Mouse (Mus musculus): ENCODE data around the gene Scn5a. TPM values are rescaled to one million over a fixed set of nuclear protein-coding genes. Genes with fewer than 3 reads are reported as not detected.

Gene Scn5a
- total RNA-seq (2021) = 1 to 10 TPM; 3.3 to 4.9 TPM

DNA sequence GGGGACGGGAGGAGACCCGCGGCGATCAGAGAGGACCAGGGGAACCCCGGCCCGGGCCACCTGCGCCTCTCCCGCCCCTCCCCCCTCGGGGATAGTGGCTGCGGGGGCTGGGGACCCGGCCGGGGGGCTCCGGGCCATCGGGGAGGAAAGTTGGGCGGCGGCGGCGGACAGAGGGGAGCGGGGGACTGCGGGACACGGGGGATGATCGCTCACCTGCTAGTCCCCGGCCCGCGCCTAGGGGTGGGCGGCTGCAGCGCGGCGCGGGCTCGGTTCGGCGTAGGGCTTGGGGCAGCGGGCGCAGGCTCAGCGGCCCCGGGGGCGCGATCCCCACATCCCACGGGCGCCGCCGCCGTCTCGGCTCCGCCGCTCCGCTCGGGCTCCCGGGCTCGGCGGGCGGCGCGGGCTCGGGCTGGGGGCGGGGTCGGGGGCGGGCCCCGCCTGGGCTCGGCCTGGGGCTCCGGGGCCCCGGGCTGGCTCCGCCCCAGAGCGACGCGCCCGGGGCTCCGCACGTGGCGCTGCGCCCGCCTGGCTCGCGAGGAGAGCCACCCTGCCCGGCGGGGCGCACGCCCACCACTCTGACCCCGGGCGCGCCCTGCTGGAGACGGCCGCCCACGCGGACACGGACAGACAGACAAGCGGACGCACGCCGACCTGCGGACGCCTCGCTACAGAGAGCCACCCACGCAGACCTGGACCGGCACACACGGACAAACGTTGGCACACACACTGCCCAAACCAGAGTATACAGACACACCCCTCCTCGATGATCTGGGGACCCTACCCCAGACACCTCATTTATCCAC, at the start of gene Scn5a:
TSS of gene Scn5a (minus strand) at position 381 of the 803 bp plus-strand sequence.
- intact Hi-C loops (cut with DNase I) = no loop called here
- DNase-seq (ENCODE audit: extremely low spot score in 1 of 2, low spot score in 2 of 2) = peak in 1 of 2 experiments; percentile 57

GRCm38 (mm10) chr9:119627227-119627626, 48.4 kb upstream of the Scn5a start:
- intact Hi-C loops (cut with DNase I) = no loop called here
- DNase-seq (ENCODE audit: extremely low spot score in 1 of 2, low spot score in 2 of 2) = no peak

GRCm38 (mm10) chr9:119624151-119624550, 45.3 kb upstream of the Scn5a start:
- no peak for DNase-seq (ENCODE audit: extremely low spot score in 1 of 2, low spot score in 2 of 2)
- intact Hi-C loops (cut with DNase I) = no loop called here

GRCm38 (mm10) chr9:119614798-119615197, 36.0 kb upstream of the Scn5a start:
- intact Hi-C loops (cut with DNase I) = no loop called here
- DNase-seq (ENCODE audit: extremely low spot score in 1 of 2, low spot score in 2 of 2) = no peak

DNA sequence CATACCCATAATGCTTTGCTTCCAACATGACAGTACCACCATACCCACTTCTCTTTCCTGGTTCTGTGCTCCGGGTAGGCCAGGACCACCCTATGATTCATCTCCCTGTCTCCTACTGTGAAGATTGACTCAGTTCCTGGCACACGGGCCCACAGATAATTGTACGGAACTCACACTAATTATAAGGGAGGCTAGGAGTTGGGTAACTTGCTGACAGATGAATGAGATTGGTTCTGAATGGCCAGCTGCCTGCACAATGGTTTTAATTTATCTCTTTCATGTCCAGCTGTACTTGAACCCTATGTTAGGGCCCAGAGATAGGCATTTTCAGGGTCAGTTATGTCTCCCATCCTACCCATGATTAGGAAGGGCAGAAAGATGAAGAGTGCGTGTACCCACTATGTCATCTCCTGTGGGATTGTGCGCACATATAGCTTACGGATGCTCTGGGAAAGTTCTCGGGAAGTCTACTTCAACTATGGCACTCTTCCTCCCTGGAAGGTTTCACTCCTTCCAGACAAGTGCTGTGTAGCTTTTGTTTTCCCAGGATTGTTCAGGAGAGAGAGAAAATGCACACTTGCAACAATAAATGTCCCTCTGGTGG, 31.8 kb upstream of the Scn5a start:
- DNase-seq (ENCODE audit: extremely low spot score in 1 of 2, low spot score in 2 of 2) = no peak
- intact Hi-C loops (cut with DNase I) = no loop called here

GRCm38 (mm10) chr9:119606906-119607305, 28.1 kb upstream of the Scn5a start:
- no peak for DNase-seq (ENCODE audit: extremely low spot score in 1 of 2, low spot score in 2 of 2)
- intact Hi-C loops (cut with DNase I) = no loop called here

DNA sequence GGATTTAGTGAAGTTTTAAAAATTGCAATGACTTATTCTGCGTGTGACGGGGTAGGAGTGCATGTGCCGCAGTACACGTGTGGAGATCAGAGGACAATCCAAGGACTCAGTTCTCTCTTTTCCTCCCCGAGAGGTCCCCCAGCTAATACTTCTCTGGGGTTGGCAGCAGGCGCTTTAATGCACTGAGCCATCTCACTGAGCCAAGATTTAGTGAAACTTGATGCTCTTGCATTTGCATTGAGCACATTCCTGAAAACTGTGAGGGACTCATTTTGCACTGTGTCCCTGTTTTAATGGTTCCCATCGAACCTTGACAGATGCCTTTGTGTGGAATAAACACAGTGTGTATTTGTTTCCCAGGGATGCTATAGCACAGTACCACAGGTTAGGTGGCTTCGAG, 25.8 kb upstream of the Scn5a start:
- no peak for DNase-seq (ENCODE audit: extremely low spot score in 1 of 2, low spot score in 2 of 2)
- intact Hi-C loops (cut with DNase I) = no loop called here

DNA sequence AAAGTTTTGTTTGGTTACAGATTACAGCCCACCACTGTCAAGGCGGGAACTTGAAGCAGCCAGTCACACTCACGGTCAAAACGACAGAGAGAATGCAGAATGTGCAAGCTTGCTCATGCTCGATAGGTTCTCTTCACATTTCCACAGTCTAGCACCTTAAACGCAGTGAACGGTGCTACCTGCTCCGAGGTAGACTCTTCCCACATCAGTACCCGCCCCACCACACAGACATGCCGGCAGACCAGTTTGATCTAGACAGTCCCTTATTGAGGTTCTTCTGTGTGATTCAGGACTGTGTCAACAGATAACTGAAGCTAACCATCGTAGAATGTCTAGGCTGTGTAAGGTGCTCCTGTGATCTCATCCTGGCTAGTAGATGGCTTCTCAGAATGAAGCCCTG, 19.7 kb upstream of the Scn5a start:
- intact Hi-C loops (cut with DNase I) = no loop called here
- no peak for DNase-seq (ENCODE audit: extremely low spot score in 1 of 2, low spot score in 2 of 2)

GRCm38 (mm10) chr9:119597332-119597731, 18.5 kb upstream of the Scn5a start:
- DNase-seq (ENCODE audit: extremely low spot score in 1 of 2, low spot score in 2 of 2) = peak; percentile 27 to 51

GRCm38 (mm10) chr9:119589592-119589991, 10.8 kb upstream of the Scn5a start:
- intact Hi-C loops (cut with DNase I) = no loop called here
- DNase-seq (ENCODE audit: extremely low spot score in 1 of 2, low spot score in 2 of 2) = no peak

More at GRCm38 (mm10) chr9:119597332-119597731, 18.5 kb upstream of the Scn5a start:
- intact Hi-C loops (cut with DNase I) = no loop called here

DNA sequence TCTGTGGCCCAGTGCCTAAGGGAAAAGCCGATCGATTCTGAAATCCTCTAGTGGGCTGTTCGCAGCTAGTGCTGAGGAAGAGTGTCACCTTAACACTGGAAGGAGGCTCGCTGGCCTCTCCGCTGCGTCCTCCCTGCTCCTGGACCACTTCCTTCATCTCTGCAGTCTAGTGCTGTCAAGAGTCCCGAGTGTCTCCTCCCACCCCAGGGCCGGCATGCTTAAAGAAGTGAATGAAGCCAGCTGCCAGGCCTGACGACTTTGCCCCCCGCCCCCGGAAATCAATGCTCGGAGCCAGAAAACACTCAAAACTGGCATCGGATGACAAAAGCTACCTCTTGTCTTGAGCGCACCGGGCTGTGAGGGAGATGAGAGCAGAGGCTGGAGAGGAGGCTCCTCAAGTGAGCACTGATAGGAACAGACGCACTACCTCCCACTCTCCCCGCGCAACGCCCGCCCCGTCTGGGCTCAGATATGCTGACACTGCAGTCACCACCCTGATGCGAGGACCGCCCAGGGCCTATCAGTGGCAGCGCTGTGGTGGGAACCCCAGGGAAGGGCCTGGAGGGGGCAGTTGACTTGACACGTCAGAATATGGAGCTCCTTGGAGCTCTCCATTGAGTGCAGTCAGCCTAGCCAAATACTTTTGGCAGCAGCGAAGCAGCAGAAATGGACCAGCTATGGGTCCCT, 10.1 kb upstream of the Scn5a start:
- DNase-seq (ENCODE audit: extremely low spot score in 1 of 2, low spot score in 2 of 2) = no peak
- intact Hi-C loops (cut with DNase I) = no loop called here

- intact Hi-C loops (cut with DNase I) = loop anchor here (1.0 kb wide), 1 partner anchor 122 kb away; no protein-coding TSS in a partner anchor
- DNase-seq (ENCODE audit: extremely low spot score in 1 of 2, low spot score in 2 of 2) = peak; percentile 62 to 74
These were observed 1.9 kb upstream of the Scn5a start for GRCm38 (mm10) chr9:119580668-119581067.

GRCm38 (mm10) chr9:119580187-119580586, 1.4 kb upstream of the Scn5a start:
- intact Hi-C loops (cut with DNase I) = loop anchor here (1.0 kb wide), 1 partner anchor 122 kb away; no protein-coding TSS in a partner anchor
- no peak for DNase-seq (ENCODE audit: extremely low spot score in 1 of 2, low spot score in 2 of 2)

DNA sequence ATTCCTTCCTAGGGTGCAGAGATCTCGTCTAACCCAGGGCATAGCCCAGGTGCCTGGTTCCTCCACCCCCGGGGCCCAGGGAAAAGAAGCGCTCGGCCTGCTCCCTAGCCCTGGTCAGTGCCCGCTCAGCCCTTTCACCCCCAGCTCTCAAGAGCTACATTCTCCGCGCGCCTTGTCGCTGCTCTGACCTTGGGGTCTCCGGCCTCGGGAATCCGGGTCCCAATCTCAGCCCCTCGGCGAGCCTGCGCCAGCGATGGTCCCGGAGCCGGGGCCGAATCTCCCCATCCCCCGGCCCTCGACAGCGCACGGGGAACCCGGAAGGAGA, 543 bp downstream of the Scn5a start:
- DNase-seq (ENCODE audit: extremely low spot score in 1 of 2, low spot score in 2 of 2) = no peak
- intact Hi-C loops (cut with DNase I) = no loop called here

DNA sequence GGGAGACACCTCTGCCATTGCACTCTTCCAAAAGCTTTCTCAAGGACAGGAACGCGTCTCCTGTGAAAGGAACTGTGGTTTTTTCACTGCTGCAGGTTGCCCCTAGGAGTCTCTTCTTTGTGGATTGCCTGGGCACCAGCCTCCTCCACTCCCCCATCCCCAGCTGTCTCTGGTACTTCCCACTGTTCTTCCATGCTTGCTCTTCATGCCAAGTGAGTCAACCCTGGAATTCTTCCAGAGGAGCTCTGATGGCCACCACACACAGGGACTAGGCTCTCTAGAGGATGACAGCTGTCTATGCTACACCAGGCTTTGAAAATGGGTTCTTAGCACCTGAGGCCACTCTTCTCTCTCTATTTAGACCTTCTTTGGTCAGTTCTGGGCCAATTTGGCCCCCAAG, 1.8 kb downstream of the Scn5a start:
- DNase-seq (ENCODE audit: extremely low spot score in 1 of 2, low spot score in 2 of 2) = no peak
- intact Hi-C loops (cut with DNase I) = no loop called here

- intact Hi-C loops (cut with DNase I) = no loop called here
- DNase-seq (ENCODE audit: extremely low spot score in 1 of 2, low spot score in 2 of 2) = no peak
These were observed 3.1 kb downstream of the Scn5a start for GRCm38 (mm10) chr9:119575732-119576131.

- intact Hi-C loops (cut with DNase I) = no loop called here
- no peak for DNase-seq (ENCODE audit: extremely low spot score in 1 of 2, low spot score in 2 of 2)
These were observed 4.5 kb downstream of the Scn5a start for GRCm38 (mm10) chr9:119574366-119574765.

DNA sequence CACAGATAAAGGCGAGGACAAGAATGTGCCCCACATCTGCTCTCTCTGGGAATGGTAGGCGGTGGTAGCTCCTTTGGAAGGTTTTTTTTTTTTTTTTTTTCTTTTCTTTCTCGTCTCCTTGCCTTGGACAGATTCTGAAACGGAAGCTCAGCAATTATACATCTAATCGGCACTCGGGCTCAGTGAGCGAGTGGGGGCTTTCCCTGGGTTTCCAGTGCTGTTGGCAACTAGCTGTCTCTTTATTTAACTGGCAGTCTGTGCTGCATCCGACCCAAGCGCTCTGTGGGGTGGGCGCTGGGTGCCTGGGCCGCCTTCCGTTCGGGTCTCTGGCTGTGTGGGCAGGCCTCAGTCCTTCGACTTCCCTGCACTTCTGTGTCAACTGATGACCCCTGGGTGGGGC, 5.8 kb downstream of the Scn5a start:
- no peak for DNase-seq (ENCODE audit: extremely low spot score in 1 of 2, low spot score in 2 of 2)
- intact Hi-C loops (cut with DNase I) = no loop called here

DNA sequence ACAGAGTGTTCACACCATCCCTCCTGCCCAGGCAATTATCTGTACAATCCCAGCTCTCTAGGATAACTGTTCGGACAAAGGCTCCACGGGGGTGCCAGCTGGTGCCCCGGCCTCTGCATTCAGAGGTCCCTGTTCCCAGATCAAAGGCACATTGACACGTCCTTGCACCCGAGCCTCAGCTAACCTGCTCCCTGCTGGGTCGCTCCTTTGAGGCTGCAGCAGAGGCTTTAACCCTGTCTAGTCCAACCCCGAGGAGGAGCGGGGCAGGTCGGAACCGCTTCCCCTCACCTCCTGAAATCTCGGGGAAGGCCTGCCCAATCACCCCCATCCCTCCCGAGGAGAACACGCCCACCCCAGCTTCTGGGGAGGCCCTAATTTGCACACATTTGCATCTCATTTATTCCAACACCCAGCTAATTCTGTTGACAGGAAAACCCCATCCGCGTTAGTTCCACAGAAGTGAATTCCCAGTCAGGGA, 7.4 kb downstream of the Scn5a start:
- intact Hi-C loops (cut with DNase I) = no loop called here
- no peak for DNase-seq (ENCODE audit: extremely low spot score in 1 of 2, low spot score in 2 of 2)

- intact Hi-C loops (cut with DNase I) = no loop called here
- DNase-seq (ENCODE audit: extremely low spot score in 1 of 2, low spot score in 2 of 2) = no peak
These were observed 8.2 kb downstream of the Scn5a start for GRCm38 (mm10) chr9:119570652-119571051.

Measured in left cerebral cortex, postnatal 10 days (tissue).